Mouse (Mus musculus) limb, embryonic 11.5 days (tissue): ENCODE data around the gene Il3. TPM values are rescaled to one million over a fixed set of nuclear protein-coding genes. Genes with fewer than 3 reads are reported as not detected.

Source experiments
- ATAC-seq: fragments of 200-750 bp; cut with Nextera tagmentation; 2 replicates; pipeline ENCODE4 v1.8.0; 2017; ENCODE audit warnings: low read depth; ENCODE audit not compliant: insufficient number of reproducible peaks, low FRiP score, low TSS enrichment
- DNase-seq: peaks from one replicate; pipeline ENCODE4 v3.0.0-alpha.2; 2015; ENCODE audit warnings: low spot score
- H3K27ac ChIP-seq: fragments of 300-500 bp; sonication (generic); replicated peaks from 2 replicates; pipeline ENCODE4 v1.5.1; 2014; ENCODE audit warnings: low read depth, mild to moderate bottlenecking, low read length
- H3K27me3 ChIP-seq: fragments of 300-500 bp; sonication (generic); 2 replicates; pipeline ENCODE4 v1.6.1; 2014; ENCODE audit warnings: mild to moderate bottlenecking, low read length, mixed read lengths; ENCODE audit not compliant: control insufficient read depth, insufficient read depth
- H3K36me3 ChIP-seq: fragments of 300-500 bp; sonication (generic); 2 replicates; pipeline ENCODE4 v1.6.1; 2014; ENCODE audit warnings: mild to moderate bottlenecking, low read length, moderate library complexity, mixed read lengths; ENCODE audit not compliant: control insufficient read depth, insufficient read depth
- H3K4me1 ChIP-seq: fragments of 300-500 bp; sonication (generic); 2 replicates; pipeline ENCODE4 v1.6.1; 2014; ENCODE audit warnings: low read length, mixed read lengths; ENCODE audit not compliant: control insufficient read depth, insufficient read depth
- H3K4me2 ChIP-seq: fragments of 300-500 bp; sonication (generic); 2 replicates; pipeline ENCODE4 v1.6.1; 2014; ENCODE audit warnings: low read depth, mild to moderate bottlenecking, moderate library complexity; ENCODE audit not compliant: severe bottlenecking
- H3K4me3 ChIP-seq: fragments of 300-500 bp; sonication (generic); 2 replicates; pipeline ENCODE4 v1.5.1; 2014; ENCODE audit warnings: low read depth, low read length
- H3K9ac ChIP-seq: fragments of 300-500 bp; sonication (generic); 2 replicates; pipeline ENCODE4 v1.6.1; 2014; ENCODE audit warnings: mild to moderate bottlenecking, low read length
- H3K9me3 ChIP-seq: fragments of 300-500 bp; sonication (generic); 2 replicates; pipeline ENCODE4 v1.6.1; 2016; ENCODE audit warnings: low read length; ENCODE audit not compliant: control insufficient read depth
- WGBS: fragments of 180-500 bp; shearing (Covaris S2); extraction: QIAGEN DNeasy Blood & Tissue Kit; methylation state at CpG from one replicate; pipeline ENCODE4 v1.1.7; 2014; 5-methylcytosine and 5-hydroxymethylcytosine counted together
- polyA plus RNA-seq: library from polyadenylated mRNA; unstranded; fragments of >200 nt; fragmentation: Nextera tagmentation; extraction: Ambion mirVana; gene quantifications from 2 replicates; pipeline ENCODE4 v1.2.1, GENCODE M21; 2014

Gene Il3
- polyA plus RNA-seq, 1 experiment from 2014 or later = not detected

DNA sequence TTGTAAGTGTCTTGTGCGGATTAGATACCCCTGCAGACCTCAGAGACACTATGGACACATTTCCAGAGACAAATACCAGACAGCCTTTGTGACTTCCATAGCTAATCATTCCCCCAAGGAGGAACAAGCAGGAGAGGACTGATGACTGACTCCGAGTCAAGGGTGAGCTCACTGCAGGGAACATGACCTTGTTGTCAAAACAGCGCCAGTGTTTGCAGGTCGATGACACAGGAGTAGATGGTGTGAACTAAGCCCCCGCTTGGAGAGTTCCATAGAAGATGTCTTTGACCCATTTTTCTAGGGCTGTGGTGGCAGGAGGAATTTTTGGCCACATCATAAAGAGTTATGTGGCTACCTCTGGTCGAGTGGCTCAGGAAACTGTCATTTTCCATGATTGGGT lies 51.0 kb downstream of the Il3 start:
- no peak overlapping the region for H3K4me3 ChIP-seq
- H3K36me3 ChIP-seq = no peaks in the 10 kb centered on the region
- no peak overlapping the region for H3K9ac ChIP-seq
- no peaks in the 10 kb centered on the region for H3K9me3 ChIP-seq
- H3K27me3 ChIP-seq = no peaks in the 10 kb centered on the region
- no peak overlapping the region for H3K27ac ChIP-seq
- DNase-seq (no peak), ATAC-seq (no peak)
- no peak overlapping the region for H3K4me2 ChIP-seq
- H3K4me1 ChIP-seq = no peaks in the 10 kb centered on the region
- 70% methylated on average over 6 of the region's 6 CpGs for WGBS

Other genes starting within 250 kb of the Il3 start
- 0.89 and 1.1 TPM in 2 replicates for gene Slc22a4, start 239.2 kb downstream of the Il3 start, polyA plus RNA-seq
- 166 and 178 TPM in 2 replicates for gene Pdlim4, start 198.3 kb downstream of the Il3 start, polyA plus RNA-seq
- gene P4ha2, start 167.2 kb downstream of the Il3 start, polyA plus RNA-seq = 39.3 and 44.3 TPM in 2 replicates
- not detected in 2 replicates for gene Csf2, start 17.6 kb downstream of the Il3 start, polyA plus RNA-seq
- 1.5 and 1.7 TPM in 2 replicates for gene Acsl6, start 36.5 kb upstream of the Il3 start, polyA plus RNA-seq
- gene Meikin, start 103.4 kb upstream of the Il3 start, polyA plus RNA-seq = not detected in 2 replicates
- gene Fnip1, start 170.9 kb upstream of the Il3 start, polyA plus RNA-seq = 12.1 and 13.6 TPM in 2 replicates